Mouse (Mus musculus) layer of hippocampus, adult 18-20 months (tissue): ENCODE results near the gene Chd9. TPM values are rescaled to one million over a fixed set of nuclear protein-coding genes. Genes with fewer than 3 reads are reported as not detected.

Experiments
- DNase-seq, 2 experiments: peaks; one replicate each; pipeline ENCODE4 v3.0.0; 2022; ENCODE audit warnings: low spot score in 2 of 2
- total RNA-seq, 2 experiments: library from RNA; stranded (reverse); gene quantifications; 2 replicates each; pipeline ENCODE4 v1.2.3; 2021

Gene Chd9
- total RNA-seq, 2 experiments from 2014 or later, result 246 to 262 TPM

DNA sequence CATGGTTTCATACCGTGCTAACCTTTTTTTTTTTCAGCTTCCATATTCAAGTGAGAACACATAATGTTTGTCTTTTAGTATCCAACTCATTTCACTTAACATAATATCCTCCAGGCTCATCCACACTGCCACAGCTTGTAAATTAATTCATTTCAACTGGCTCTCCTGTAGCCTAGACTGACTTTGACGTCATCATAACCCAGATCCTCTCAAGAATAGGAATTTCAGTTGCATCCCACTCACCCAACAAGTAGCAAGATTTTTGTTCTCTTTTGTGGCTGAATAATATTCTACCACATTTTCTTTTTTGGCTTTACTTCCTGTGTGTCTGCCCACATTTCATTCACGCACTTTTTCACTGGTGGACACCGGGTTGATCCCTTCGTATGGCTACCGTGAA, 9.3 kb downstream of the Chd9 start:
- no peak for DNase-seq

DNA sequence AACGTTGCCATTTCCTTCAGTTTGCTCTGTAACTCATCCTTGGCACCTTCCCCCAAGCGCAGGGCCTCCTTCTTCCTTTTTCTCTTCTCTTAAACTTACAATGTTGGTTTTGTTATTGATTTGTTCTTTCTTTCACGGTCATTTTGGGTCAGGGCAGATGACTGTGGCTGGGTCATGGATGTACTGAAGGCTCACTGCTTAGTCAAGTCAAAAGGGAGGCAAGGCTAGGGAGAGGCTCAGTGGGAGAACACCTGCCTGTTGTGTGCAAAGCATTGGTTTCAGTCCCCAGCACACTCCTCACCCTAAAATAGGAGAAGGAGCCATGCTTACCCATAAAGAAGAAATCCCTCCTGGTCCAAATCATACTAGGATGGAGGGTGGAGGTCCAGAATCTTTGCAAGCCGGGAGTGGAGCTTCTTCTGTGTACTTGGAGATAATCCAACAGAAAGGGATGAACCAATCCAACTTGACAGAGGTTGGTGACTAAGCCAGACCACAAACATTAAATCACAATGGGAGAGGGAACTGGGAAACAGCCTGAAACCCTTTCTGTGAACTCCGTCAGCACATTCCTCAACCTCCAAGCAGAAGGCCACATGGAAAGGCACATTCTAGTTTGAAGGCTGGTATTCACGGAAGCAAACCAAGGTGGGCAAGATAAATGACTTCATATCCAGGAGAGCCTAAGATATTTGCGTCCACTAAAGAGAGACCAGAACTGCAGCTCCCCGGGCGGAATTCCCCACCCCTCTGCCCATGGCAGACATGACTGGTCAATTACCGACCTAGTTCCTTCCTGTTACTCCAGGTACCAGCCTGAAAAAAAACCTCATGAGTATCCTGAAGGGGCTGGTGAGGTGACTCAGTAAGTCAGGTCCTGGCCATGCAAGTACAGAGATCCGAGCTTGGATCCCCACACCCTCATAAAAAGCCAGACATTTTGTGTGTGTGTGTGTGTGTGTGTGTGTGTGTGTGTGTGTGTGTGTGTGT, 11.9 kb downstream of the Chd9 start:
- no peak for DNase-seq

DNA sequence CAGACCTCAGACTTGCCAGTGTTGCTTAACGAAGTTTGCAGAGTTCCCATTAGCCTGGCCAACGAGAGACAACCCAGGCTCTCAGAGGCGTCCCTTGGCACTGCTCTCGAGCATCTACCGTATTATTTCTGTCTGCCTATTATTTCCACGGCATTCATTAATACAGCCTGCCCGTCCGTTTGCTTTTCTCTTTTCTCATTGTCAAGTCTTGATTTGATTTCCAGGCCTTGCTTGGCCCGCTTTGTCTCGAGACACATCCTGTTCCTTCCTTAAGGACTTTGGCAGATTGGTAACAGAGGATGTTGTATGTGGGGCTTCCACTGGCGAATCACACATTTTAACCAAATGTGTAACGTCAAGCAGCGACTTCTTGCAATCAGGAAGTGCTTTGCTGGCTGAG, 13.2 kb downstream of the Chd9 start:
- DNase-seq, result no peak

DNA sequence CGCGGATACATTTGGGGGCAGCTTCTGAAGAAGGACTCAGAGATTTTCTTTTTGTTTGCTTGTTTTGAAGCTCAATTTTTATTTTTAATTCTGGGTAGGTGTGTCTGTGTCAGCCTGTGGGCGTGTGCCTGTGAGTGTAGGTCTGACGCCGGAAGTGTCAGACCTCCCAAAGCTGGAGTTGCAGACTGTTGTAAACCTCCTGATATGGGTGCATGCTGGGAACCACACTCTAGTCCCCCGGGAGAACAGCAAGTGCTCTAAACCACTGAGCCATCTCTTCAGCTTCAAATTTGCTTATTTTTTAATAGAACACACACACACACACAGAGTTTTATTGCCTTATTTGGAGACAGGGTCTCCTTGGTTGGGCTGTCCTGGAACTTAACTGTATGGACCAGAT, 15.0 kb downstream of the Chd9 start:
- DNase-seq, result no peak

DNA sequence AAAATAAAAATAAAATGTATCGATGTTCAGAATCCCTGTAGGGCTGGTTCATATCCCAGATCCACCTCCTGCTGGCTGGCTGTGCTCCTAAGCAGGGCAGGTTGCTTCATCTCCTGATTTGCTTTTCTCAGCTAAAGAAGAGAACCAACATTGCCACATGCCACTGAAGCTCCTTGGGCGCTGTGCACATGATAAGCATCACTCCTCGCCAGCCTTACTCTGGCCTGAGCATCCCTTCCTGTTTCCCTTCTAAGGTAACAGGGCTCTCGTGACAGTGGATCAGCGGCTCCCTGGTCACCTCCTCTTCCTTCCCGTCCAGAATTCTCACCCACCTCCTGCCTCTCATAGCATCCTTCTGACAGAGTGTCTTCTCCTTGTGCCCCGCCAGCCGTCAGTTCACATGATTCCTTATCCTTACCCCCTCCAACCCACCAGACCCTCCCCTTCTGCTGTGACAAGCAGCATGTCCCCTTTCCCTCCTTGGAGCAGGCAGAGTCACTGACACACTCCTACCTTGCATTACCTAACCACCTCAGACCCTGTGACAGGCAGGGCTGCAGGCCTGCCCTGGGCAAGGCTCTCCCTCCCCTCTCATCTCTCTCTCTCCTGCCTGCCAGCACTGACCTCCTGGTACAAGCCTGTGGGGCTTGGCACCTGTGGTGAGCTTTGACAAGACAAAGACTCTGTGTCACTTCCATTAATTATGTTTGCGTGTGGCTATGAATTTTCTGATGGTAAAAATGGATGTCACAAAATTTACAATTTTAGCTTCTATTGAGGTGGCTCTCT, 16.2 kb downstream of the Chd9 start:
- DNase-seq, result no peak

DNA sequence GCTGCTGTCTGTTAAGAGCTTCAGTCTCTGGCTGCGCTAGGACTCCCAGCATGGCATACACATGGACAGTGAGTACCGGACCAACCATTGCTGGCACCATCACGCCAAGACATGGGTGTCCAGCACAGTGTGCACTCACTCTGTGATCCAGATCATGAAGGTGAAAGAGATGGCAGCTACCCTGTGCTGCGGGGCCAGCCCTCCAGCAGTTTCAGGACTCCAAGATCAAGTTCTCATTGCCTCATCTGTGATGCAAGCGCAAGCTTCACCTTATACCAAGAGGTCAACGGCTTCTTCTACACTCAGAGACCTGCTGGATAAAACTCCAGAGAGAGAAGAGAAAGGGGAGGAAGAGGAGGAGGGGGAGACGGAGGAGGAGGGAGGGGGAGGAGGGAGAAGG, 19.8 kb downstream of the Chd9 start:
- no peak for DNase-seq

DNA sequence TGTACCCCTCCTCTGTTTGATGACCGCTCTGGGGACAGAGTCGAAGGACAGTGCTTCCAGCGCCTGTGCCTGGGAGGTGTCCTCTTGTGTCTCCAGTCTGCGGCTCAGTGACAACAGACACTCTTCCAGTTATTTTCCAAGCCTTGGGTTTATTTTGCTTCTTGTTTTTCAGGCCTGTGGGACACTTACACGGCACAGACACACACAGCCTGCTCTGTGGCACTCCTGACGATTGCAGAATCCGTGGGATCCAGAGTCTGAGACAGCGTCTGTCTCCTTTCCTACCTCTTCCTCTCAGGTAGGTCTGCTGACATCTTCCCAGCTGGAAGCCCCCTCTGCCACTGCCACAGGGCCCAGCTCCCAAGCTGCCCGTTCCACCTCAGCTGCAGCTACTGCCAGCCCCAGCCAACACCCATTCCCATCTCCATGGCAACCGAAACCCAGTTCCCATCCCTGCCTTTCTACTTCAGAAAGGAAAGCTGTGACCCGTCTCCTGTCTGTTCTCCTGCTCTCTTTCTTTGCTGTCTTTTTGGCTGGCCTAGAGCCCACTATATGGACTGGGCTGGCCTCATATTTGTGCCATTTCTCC, 21.4 kb downstream of the Chd9 start:
- peak; percentile 56 to 70 for DNase-seq

DNA sequence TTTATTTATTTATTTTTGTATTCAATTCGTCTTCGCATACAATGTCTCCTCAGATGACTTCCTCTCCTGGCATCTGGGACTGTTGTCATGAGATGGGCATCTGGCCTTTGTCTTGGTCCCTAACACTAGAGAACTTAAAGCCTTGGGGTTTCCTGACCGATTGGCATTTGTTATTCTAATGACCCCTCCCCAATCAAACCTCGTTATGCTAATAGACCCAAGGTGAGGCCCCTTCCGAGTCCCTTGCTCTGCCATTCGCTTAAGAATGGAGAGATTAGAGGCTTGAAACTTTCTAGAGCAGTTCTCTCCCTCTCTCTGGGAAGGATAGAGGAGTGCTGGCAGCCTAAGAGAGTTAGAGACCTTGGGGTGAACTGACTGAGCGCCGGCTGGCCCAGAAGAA, 23.4 kb downstream of the Chd9 start:
- DNase-seq, result no peak

DNA sequence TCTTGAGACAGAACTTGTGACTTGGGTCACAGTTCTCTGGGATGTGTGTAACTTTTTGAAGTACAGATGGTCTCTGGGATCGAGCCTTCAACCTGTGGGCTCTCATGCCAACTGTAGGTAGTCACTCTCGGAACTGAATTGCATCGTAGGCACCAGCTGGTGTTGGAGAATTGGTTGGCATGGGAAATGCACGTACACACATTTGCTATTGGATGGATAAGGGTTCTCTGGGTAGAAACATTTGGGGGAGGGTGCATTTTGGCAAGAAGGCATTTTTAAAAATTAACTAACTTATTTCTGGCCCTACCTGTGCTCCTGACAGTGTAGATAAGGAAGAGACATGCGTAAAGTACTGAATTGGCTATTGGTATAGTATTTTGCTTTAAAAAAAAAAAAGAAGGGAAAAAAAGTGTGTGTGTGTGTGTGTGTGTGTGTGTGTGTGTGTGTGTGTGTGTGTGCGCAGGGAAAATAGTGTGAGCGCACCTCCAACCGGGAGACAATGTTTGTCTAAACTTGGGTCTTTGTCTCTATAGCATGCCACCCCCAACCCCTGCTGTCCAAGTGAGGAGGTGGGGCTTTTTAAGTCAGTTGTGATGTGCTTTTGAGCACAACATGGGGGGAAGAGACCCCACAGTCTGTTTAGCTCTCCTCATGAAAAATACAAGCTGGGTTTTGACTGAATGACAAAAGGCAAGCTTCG, 26.0 kb downstream of the Chd9 start:
- peak in 1 of 2 experiments; percentile 21 for DNase-seq

DNA sequence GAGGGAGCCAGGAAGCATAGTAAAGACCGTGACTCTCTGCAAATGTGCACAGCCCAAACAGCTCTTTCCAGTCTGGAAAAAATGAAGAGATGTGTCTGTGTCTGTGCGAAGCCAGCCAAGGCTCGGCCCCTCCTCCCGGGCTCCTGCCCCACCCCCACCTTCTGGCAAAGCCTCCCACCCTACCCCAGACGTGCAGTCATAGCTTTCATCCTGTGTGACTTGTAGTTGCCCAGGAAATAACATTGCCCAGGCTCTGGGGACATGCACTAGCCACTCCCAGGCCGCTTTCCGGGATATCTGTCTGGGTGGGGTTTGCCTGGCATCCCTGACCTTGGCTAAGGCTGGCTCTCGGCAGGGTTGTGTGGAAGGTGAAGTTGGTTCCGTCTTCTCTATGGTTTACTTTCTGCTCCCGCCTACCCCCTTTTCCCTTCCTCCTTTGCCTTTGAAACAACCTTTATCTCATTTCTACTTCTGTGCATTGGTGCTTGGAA, 26.6 kb downstream of the Chd9 start:
- DNase-seq, result peak in 1 of 2 experiments; percentile 24

DNA sequence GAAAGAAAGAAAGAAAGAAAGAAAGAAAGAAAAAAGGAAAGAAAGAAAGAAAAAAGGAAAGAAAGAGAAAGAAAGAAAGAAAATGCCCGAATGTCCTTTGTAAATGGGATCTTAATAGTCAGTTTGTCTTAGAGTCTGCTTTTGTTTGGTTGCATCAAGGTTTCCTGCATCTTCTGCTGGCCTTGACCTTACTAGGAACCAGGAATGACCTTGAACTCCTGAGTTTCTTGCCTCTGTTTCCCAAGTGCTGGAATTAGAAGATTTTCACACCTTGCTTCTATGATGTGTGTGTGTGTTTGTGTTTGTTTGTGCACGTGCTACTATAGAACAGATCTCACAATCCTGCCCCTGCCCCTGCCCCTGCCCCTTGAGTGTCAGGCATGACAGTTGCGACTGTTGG, 28.0 kb downstream of the Chd9 start:
- no peak for DNase-seq

DNA sequence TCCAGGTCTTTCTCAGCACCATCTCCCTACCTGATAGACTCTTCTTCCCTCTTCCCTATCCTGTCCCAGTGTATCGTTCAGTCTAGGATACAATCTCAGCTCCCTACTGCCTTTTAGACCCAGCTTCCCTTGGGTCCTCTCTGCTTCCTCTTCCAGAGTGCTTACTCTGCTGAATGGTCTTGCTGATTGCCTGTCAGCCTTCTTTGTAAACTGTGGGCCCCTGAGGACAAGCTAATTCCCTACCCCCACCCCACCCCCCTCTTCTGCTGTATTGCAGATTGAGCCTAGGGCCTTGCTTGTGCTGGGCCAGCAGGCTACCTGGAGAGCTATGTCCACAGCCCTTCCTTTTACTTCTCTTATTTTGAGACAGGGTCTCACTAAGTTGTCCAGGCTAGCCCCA, 28.8 kb downstream of the Chd9 start:
- no peak for DNase-seq

DNA sequence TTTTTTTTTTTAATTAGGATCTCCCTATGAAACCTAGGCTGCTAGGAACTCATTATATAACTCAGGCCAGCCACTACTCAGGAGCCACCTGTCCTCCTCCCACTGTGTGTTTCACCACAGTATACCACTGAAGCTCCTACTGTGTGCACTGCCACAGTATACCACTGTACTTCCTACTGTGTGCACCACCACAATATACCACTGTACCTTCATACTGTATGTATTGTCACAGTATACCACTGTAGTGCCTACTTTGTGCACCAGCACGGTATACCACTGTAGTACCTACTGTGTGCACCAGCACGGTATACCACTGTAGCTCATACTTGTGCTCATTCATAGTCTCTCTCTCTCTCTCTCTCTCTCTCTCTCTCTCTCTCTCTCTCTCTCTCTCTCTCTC, 29.9 kb downstream of the Chd9 start:
- DNase-seq, result no peak

DNA sequence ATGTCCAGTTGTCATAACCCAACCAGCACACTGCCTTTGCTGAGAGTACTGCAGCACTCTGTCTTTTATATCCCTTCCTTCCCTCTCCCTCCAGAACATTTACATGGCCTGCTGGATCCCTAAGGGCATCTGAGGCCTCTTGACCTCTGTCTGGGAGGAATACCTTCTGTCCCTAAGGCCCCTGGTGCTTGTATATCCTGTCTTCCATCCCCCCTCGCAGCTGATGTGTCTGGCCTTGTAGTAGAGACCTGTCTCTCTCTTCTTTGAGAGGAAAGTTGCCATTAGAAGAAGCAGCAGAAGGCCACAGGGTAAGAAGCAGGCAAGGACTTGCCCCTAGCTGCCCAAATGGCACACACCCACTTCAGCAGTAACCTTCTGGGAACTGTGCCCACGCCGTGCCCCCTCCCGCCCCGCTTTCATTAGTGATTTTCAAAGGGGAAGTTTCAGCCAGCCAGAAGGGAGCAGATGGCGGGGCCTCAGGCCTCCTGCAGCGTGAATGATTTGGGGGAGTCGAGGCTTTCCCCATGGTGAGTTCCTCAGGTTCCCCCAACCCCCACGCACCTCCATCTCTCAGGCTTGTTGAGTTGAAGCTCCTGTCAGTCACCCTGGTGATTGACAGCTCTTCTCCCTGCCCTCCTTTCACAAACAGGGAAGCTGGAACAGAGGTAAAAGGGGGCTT, 33.3 kb downstream of the Chd9 start:
- DNase-seq, result peak; percentile 47 to 64

DNA sequence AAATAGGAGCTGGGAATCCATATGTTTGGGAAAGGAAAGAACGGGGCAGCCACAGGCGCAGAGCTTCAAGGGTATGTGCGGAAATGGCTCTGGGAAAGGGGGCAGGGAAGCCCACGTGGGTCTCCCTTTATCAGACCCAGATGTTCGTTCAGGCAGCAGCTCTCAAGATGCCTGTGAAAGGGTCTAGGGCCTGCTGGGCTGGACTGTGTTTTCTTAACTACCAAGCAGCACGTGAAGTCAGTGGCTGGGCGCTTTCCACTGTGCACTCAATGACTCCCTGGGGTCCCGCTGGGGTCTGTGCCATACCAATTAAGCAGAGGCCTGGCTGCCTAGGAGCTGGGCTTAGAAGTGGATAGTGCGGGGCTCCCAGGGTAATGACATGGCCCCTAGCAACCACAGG, 33.9 kb downstream of the Chd9 start:
- DNase-seq, result peak in 1 of 2 experiments; percentile 44

DNA sequence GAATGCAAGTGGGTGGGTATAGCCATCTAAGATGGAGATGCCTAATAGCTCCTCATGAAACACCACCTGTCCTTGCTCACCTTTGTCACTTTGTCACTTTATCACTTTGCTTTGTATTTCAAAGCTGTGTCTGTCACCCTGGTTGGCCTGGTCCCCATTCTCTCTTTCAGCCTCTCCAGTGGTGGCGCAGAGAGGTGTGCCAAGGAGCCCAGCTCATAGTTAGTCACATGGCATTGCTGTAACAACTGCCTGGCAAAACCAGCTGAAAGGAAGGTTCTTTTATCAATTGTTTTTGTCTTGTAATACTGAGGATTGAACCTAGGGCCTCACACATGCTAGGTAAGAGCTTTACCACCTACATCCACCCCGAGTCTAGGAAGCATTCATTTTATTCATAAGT, 38.9 kb downstream of the Chd9 start:
- no peak for DNase-seq

DNA sequence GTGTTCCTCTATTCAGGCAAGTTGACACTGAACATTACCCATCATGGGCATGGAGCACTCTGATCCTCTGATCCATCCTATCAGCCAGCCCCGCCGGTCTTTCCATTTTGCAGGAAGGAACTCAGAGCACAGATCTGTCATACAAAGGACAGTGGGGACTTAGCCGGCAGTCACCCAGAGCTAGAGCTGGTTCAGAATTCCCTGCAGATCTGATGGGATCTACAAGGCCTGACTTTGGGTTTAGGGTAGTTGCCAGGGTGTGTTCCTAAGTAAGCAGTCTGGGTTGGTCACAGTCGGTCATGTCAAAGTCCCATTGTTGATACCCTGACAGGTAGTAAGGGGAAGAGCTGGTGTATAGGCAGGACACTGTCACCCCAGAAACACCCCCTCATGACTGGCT, 39.8 kb downstream of the Chd9 start:
- no peak for DNase-seq

DNA sequence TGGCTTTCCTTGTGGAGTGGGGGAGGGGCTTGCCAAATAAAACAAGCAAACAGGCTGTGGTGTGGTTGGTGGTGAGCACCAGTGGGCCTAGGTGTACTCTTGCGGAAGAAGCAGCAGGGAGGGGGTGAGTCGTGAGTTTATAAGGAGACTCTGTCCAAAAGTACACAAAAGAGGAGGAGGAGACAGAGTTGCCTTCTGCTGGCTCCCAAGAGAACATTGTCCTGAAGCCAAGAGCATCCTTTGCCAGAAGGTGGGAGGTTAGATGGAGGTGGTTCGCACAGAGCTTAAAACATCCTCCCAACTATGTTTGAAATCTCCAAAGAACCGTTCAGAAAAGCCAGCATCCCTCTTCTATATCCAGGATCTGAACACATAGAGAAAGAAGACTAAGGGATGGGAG, 40.2 kb downstream of the Chd9 start:
- peak; percentile 17 to 70 for DNase-seq

DNA sequence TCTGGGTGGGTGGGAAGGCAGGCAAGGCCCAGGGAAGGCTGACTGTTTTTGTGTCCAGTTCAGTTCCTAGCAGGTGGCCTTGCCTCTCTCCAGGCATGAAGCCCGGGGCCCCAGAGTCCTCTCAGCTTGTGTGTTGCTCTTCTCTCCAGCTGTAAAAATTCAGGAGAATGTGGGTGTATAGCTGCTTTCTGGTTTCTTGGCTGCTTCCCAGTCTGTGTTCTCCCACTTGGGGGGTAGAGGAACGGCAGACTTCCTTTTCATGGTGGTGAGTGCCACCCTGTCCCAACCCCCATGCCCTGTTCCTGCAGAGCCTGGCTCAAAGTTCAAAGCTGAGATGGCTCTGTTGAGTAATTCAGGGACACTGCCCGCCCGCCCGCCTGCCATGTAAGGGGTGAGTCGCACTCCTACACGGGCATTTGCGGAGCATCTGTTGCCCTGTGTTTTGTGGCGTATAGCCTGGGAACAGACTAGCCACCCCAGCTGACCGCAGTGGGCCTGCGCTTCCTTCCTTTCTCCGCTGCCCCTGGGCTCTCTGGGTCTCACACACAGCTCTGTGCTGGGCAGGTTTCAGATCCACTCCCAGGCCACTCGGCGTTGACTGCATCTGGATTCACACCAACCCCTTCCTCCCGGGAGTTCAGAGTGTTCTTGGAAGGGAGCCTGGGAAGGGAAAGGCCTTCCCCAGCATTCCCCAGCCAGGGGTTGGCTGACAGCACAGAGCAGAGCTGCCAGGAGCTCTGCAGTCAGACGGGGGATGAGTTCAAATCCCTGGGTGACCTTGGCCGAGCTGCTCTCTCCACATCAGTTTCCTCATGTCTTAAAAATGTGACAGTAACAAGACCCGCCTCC, 41.1 kb downstream of the Chd9 start:
- peak; percentile 55 to 79 for DNase-seq
